Mouse (Mus musculus) NIH3T3 (cell line): Measurements from ENCODE around the gene Pomt1.

Experiments used
- DNase-seq: peaks from one replicate; pipeline ENCODE4 v3.0.0-alpha.2; 2012; ENCODE audit warnings: low read depth

Gene Pomt1

DNA sequence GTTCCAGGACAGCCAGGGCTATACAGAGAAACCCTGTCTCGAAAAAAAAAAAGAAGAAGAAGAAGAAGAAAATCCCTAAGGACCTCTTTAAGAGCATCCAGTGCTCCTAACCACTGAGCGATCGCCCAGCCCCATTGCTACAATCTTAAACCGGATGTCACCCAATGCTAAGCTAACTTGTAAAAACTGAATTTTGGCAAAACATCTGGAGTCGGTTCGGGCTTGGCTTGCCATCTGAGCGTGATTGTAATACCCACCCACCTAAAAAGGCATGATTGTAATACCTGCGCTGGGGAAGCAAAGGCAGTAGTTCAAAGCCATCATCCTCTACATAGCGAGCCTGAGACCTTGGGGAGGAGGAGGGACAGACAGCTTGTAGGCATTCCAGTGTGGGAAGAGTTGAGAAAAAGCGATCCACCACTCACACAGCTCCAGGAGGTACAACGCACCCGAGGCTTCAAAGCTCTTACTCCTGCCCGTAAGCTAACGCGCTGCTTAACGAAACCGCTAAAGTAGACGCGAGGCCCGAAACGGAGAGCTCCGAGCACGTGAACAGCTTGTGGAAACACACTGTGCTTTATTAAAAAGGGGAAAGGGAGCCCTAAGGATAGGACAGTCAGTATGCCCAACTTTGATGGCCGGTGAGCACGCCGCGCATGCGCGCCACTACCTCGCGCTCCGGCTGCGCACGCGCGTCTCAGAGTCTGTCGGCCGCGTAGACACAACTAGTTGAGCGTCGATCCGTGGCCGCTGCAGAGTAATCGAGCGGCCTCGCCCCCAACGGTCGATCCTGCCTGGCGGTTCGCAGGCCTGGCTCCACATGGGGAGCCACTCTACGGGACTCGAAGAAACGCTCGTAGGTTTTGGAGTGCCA lies at the start of gene Pomt1:
Gene Pomt1 (plus strand): TSS at position 705 of the 874 bp plus-strand sequence.
- peak; percentile 98 for DNase-seq

GRCm38 (mm10) chr2:32187019-32187551 lies 49.3 kb upstream of the Pomt1 start:
- no peak for DNase-seq

DNA sequence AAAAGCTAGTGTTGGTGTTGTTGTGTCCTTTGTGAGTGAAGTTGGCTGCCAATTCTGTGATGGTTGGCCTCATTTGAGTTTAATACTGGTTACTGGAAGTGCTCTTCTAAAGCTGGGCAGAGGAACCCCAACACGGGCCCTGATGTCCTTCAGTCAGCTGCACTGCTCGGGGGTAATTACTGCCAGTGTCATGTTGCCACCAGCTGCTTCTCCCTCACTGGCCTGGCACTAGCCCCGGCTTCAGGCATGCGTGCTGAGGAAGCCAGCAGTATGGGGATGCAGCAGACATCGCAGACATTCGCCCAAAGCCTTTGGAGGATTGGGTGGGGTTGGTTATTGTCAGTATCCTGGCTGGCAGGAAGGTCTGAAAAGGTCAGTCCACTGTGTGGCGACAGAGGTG lies 48.7 kb upstream of the Pomt1 start:
- no peak for DNase-seq

DNA sequence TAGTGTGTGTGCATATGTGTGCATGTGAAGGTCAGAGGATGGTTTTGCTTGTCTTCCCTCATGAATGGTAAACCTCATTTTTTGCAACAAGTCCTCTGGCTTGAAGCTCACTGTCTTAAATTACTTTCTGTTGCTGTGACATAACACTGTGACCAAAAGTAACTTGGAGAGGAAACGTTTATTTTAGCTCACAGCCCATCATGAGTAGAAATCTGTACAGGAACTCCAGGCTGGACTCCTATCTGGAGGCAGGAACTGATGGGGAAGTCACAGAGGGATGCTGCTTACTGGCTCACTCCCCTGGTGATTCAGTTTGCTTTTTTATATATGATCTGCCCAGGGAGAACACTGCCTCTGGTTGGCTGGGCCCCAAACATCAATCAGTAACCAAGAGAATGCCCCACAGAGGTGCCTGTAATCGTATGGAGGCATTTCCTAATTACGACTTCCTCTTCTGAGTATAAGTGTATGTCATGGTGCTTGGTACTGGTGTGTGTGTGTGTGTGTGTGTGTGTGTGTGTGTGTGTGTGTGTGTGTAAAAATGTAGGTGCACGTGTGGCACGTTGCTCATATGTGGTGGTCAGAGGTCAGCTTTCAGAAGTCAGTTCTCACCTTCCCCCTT lies 47.2 kb upstream of the Pomt1 start:
- DNase-seq, result no peak

DNA sequence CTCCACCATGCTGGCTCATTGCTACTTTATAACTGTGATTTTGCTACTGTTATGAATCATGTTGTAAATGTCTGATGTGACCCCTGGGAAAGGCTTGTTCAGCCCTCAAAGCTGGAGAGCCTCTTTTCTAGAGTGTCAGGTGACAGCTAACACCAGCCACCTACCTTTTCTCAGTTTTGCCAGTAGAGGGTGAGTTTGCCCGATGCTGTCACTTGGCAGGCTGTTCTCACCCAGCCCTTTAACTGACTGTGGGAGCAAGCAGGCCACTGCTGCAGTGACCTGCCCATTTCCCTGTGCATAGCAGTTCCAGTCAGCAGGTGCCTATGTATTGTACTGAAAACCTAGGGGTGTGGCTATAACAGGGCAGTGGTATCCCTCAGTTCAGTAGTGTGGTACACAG lies 45.8 kb upstream of the Pomt1 start:
- DNase-seq, result no peak

DNA sequence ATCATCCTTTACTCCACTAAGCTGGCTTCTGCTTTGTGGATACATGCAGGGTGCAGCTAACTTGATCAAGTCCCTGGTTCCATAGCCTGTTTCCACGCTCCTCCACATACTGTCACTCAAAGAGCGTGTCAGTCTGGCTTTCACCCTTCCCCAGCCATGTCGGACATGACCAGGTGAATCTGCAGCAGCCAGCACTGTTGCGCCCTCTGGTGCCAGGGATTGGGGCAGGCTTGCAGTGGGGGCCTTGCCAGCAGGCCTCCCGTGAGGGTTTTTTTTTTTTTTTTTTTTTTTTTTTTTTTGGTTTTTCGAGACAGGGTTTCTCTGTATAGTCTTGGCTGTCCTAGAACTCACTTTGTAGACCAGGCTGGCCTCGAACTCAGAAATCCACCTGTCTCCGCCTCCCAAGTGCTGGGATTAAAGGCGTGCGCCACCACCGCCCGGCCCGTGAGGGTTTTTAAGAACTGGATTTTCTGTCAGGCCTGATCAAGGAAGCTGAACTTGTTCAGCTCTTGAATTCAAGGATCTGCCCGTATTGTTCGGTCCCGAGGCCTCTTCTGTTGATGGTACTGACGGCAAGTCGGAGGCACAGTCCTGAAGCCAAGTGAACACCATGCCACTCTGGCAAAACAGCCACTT lies 44.4 kb upstream of the Pomt1 start:
- peak; percentile 78 for DNase-seq

DNA sequence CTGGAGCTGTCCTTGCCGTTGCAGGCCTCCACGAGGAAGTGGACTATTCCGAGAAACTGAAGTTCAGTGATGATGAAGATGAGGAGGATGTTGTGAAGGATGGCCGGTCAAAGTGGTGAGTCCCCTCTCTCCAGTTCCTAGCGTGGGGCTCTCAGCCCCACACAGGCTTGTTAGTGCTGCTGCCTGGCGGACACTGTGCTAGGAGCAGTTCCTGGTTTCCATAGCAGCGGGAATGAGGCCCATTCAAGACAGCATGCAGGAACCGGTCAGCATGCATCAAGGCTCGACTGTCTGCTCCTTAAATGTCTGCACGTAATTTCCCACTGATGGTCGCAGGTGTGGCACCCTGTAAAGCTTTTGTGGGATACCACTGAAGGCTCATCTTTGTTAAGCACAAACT lies 37.4 kb upstream of the Pomt1 start:
- DNase-seq, result no peak

DNA sequence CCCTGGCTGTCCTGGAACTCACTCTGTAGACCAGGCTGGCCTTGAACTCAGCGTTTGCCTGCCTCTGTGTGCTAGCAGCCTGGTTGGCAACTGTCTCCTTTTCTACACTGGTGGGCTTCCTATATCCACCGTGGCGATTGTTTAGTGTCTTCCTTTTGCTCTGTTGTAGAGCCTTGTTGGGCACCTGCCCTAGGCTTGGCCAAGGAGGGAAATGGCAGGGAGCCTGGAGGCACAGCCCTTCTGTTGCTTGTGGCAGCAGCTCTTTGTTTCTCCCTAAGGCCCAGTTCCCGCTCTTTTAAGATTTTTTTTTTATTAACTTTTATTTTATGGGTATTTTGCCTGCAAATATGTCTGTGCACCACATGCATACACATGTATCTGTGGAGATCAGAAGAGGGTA lies 36.4 kb upstream of the Pomt1 start:
- DNase-seq, result no peak

DNA sequence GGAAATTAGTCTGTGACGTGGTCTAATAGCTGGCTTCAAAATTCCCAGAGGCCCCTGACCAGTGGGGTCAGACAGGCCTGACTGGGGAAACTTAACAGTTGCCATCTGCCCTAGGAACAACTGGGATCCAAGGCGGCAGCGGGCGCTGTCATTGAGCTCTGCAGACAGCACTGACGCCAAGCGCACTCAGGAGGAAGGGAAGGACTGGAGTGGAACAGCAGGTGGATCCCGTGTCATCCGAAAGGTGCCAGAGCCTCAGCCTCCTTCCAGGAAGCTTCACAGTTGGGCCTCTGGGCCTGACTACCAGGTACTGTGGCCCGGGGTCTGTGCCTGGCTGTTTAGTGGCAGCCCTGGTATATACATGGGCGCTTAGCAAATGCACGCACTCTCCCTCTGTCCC lies 35.7 kb upstream of the Pomt1 start:
- DNase-seq, result no peak

- DNase-seq, result peak; percentile 88
Measured at GRCm38 (mm10) chr2:32201527-32201926, 34.9 kb upstream of the Pomt1 start.

GRCm38 (mm10) chr2:32203853-32204252 lies 32.5 kb upstream of the Pomt1 start:
- DNase-seq, result no peak

DNA sequence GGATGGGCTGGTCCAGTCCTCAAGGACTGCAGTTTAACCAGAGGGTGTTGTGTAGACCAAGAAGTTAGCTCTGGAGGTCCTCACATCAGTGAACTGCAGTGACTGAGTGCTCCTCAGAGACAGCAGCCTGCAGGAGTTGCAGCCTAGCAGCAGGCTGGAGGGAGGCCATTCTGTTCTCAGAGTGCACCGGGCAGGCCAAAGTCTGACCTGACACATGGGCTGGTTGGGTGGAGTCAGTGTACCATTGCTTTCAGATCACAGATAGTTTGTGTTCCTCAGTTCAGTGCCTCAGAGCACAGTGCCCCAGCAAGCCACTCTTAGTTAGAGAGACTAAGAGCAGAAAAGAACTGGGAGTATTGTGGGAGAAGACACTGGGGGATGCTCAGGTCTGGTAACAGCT lies 28.7 kb upstream of the Pomt1 start:
- DNase-seq, result no peak

- DNase-seq, result no peak
Measured at GRCm38 (mm10) chr2:32211689-32212088, 24.7 kb upstream of the Pomt1 start.

GRCm38 (mm10) chr2:32213000-32213399 lies 23.4 kb upstream of the Pomt1 start:
- no peak for DNase-seq

- DNase-seq, result no peak
Measured at GRCm38 (mm10) chr2:32215576-32215975, 20.8 kb upstream of the Pomt1 start.

GRCm38 (mm10) chr2:32216506-32216905 lies 19.9 kb upstream of the Pomt1 start:
- no peak for DNase-seq

DNA sequence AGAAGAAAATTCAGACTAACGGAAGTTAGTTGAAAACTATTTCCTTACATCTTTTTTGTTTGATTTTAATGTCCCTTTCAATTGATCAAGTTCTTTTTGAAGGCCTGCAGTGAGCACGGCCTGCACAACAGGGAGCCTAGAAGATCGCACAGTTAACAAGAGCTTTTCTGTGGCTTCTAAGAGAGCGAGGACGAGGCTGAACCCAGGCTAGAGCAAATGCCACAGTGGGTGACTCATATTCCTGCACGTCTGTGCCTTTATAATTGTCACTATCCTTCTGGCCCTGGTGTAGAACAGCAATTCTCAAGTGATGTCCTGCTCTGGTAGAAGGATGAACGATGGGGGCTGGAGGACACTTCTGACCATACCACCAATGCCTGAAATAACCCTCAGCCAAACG lies 18.7 kb upstream of the Pomt1 start:
- no peak for DNase-seq

- DNase-seq, result peak; percentile 32
Measured at GRCm38 (mm10) chr2:32218113-32218512, 18.3 kb upstream of the Pomt1 start.

- no peak for DNase-seq
Measured at GRCm38 (mm10) chr2:32218541-32219334, 17.7 kb upstream of the Pomt1 start.

- DNase-seq, result no peak
Measured at GRCm38 (mm10) chr2:32219501-32219900, 16.9 kb upstream of the Pomt1 start.

DNA sequence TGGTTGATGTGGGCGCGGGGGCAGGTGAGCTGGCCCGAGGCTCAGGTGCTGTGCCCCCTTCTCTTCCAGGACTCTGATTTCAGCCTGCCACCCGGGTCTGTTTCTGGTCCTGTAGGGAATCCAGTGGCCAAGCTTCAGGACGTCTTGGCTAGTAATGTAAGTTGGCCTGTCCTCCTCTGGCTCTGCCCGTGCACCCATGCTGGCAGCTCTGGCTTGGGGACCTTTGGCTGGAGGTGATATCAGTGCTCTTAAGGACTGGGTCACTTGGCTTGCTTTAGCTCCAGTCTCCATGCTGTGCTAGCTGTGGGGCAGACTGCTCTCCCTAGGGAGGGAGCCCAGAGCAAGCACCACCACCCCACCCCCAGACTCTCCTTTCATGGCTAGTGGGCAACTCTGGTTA lies 16.4 kb upstream of the Pomt1 start:
- no peak for DNase-seq

GRCm38 (mm10) chr2:32220969-32221368 lies 15.4 kb upstream of the Pomt1 start:
- no peak for DNase-seq
